Mouse (Mus musculus) liver, embryonic 15.5 days (tissue): Measurements from ENCODE around the gene Rpl21. TPM values are rescaled to one million over a fixed set of nuclear protein-coding genes. Genes with fewer than 3 reads are reported as not detected.

ENCODE experiments used
- ATAC-seq: fragments of 200-750 bp; cut with Nextera tagmentation; 2 replicates; pipeline ENCODE4 v1.8.0; 2017; ENCODE audit warnings: moderate number of reproducible peaks, mild to moderate bottlenecking, moderate library complexity; ENCODE audit not compliant: insufficient read depth
- H3K27ac ChIP-seq: fragments of 300-500 bp; sonication (generic); replicated peaks from 2 replicates; pipeline ENCODE4 v1.5.1; 2015; ENCODE audit warnings: mild to moderate bottlenecking, inconsistent platforms
- H3K27me3 ChIP-seq: fragments of 300-500 bp; sonication (generic); 2 replicates; pipeline ENCODE4 v1.6.1; 2015; ENCODE audit warnings: mild to moderate bottlenecking, inconsistent platforms
- H3K36me3 ChIP-seq: fragments of 300-500 bp; sonication (generic); replicated peaks from 2 replicates; pipeline ENCODE4 v1.6.1; 2015; ENCODE audit warnings: moderate library complexity, mild to moderate bottlenecking, inconsistent platforms
- H3K4me1 ChIP-seq: fragments of 300-500 bp; sonication (generic); replicated peaks from 2 replicates; pipeline ENCODE4 v1.6.1; 2015; ENCODE audit warnings: inconsistent platforms
- H3K4me2 ChIP-seq: fragments of 300-500 bp; sonication (generic); 2 replicates; pipeline ENCODE4 v1.6.1; 2015; ENCODE audit warnings: moderate library complexity, mild to moderate bottlenecking, inconsistent platforms
- H3K4me3 ChIP-seq: fragments of 300-500 bp; sonication (generic); replicated peaks from 2 replicates; pipeline ENCODE4 v1.5.1; 2015; ENCODE audit warnings: mild to moderate bottlenecking, inconsistent platforms
- H3K9ac ChIP-seq: fragments of 300-500 bp; sonication (generic); 2 replicates; pipeline ENCODE4 v1.6.1; 2015; ENCODE audit warnings: moderate library complexity, mild to moderate bottlenecking, inconsistent platforms
- H3K9me3 ChIP-seq: fragments of 300-500 bp; sonication (generic); replicated peaks from 2 replicates; pipeline ENCODE4 v1.6.1; 2016; ENCODE audit warnings: inconsistent platforms
- WGBS: fragments of 180-500 bp; shearing (Covaris S2); methylation state at CpG from one replicate; pipeline ENCODE4 v1.1.7; 2015; ENCODE audit warnings: mixed read lengths; ENCODE audit not compliant: insufficient replicate concordance; 5-methylcytosine and 5-hydroxymethylcytosine counted together
- polyA plus RNA-seq: library from polyadenylated mRNA; unstranded; fragments of >200 nt; fragmentation: Nextera tagmentation; extraction: Ambion mirVana; gene quantifications from 2 replicates; pipeline ENCODE4 v1.2.1, GENCODE M21; 2015

Gene Rpl21
- 224 and 276 TPM in 2 replicates for polyA plus RNA-seq

DNA sequence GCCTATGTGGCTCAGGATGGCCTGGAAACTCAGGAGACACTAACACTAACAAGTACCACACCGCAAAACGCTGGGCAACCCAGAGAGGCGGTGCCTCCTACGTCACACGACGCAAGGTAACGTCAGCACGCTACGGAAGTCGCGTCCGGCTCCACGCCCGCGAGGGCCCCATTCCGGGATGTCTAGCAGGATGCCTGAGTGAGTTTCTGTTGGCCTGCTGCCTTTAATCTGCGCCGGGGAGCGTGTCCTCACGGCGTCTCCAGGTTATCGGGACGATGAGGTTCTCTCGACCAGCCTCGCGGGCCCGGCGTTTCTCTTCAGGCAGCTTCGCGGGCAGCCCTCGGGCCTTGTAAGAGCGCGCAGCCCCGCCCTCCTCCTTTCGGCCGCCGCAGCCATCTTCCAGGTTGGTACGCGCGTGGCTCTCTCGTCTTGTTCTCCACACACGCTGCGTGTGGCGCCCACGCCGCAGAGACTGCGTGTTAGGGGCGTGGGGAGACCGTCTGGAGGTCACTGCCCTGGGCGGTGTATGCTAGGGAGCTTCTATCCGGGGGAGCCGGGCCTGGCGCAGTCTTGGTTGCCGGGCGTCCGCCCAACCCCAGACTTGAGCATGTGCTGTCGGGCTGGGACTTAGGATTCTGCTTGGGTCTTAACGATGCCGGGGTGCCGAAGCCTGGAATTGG, at the start of gene Rpl21:
Gene Rpl21, plus strand, starts transcription at position 122 of the 680 bp plus-strand sequence.
- Histone ChIP-seq H3K36me3 (peaks cover 40% of the 10 kb centered on the region), H3K27ac (peak within 1 kb of the TSS; percentile 93), H3K9ac (peak within 1 kb of the TSS; percentile 83), H3K4me2 (peak within 1 kb of the TSS; percentile 87), H3K4me3 (peak within 1 kb of the TSS; percentile 80), H3K27me3 (no peaks in the 10 kb centered on the region), H3K4me1 (peaks cover 52% of the 10 kb centered on the region), H3K9me3 (no peaks in the 10 kb centered on the region)
- WGBS: under 1% methylated on average over 60 of the region's 60 CpGs
- peak; percentile 97 for ATAC-seq

DNA sequence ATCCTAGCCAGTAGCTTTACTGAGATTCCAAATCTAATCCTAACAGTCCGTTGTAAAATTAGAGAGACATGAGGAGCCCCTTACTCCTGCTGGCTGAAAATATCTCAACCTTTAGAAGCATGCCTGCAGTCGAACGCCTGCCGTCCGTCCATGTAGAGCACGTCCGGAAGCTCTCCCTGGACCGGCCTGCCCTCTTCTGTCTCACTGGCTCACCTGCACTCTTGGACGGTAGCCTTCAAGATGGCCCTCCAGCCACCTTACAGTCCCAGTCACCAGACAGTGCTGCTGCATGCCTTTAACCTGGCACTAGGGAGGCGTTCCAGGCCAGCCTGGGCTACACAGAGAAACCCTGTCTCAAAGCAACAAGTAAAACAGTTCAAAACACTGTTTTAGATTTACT, 49.4 kb upstream of the Rpl21 start:
- H3K9me3 ChIP-seq: no peaks in the 10 kb centered on the region
- ATAC-seq: no peak
- no peaks in the 10 kb centered on the region for H3K27me3 ChIP-seq
- peaks cover 43% of the 10 kb centered on the region for H3K4me1 ChIP-seq
- 84% methylated on average over 10 of the region's 10 CpGs for WGBS
- H3K9ac ChIP-seq: no peak overlapping the region
- H3K36me3 ChIP-seq: 0 out of 2 replicates have a peak, but pooled peaks cover 4% of the 10 kb centered on the region
- no peak overlapping the region for H3K27ac ChIP-seq
- H3K4me3 ChIP-seq: no peak overlapping the region
- H3K4me2 ChIP-seq: no peak overlapping the region

DNA sequence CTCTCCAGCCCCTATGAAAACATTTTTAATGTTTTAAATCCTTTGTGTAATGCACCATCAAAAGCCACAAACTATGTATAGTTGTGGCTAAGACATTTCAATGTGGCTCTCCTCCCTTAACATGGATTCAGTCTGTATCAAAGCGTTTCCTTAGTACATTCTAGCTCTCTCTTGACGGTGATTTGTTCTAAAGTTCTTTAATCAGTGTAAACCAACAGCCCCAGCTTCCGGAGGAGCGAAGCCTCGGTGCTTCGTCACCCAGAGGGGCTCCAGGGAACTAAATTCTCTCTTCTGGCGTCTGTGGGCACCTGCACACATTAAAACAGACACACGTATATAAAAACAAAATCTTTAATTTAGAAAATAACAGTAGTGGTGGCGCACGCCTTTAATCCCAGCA, 48.8 kb upstream of the Rpl21 start:
- Histone ChIP-seq H3K27ac (no peak overlapping the region), H3K9ac (no peak overlapping the region), H3K27me3 (no peaks in the 10 kb centered on the region), H3K4me2 (no peak overlapping the region), H3K4me3 (no peak overlapping the region), H3K36me3 (0 out of 2 replicates have a peak, but pooled peaks cover 4% of the 10 kb centered on the region), H3K4me1 (peaks cover 45% of the 10 kb centered on the region), H3K9me3 (no peaks in the 10 kb centered on the region)
- no peak for ATAC-seq
- WGBS: 74% methylated on average over 10 of the region's 10 CpGs

DNA sequence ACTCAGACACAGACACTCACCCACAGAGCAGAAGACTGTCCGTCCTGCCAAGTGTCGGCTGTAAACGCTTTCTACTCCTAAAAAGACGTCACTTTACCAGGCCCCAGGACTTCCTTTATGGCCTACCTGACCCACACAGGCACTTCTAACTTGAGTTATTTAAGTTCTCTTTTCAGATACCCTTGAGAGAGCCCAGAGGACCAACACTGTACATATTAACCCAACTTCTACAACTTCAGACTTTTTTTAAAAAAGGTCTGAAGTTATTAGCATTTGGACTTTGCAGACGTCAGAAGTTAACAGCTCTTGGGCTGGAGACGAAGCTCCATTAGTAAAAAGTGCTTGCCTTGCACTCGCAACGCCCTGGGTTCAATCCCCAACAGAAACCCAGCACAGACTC, 46.6 kb upstream of the Rpl21 start:
- no peaks in the 10 kb centered on the region for H3K27me3 ChIP-seq
- H3K9ac ChIP-seq: no peak overlapping the region
- H3K4me2 ChIP-seq: no peak overlapping the region
- 0 out of 2 replicates have a peak, but pooled peaks cover 4% of the 10 kb centered on the region for H3K36me3 ChIP-seq
- no peak for ATAC-seq
- 67% methylated on average over 8 of the region's 8 CpGs for WGBS
- H3K4me1 ChIP-seq: peaks cover 46% of the 10 kb centered on the region
- no peaks in the 10 kb centered on the region for H3K9me3 ChIP-seq
- no peak overlapping the region for H3K27ac ChIP-seq
- no peak overlapping the region for H3K4me3 ChIP-seq

DNA sequence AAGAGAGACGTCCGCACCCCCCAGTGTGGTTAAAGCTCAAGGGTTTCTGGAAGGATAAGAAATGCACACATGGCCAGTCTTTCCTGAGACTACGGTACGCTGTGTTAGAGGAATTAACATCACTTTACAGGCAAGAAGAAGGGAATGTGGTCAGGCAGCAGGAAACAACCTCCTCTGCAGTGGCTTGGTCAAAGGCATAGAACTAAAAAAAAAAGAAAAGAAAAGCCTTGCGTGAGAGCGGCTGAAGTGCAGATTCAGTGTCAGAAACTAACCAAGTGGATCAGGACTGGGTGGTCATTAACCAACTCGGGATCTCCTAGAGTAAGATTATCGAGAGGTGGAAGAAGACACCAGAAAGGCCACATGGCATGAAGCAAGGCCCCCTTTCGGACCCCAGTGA, 43.3 kb upstream of the Rpl21 start:
- no peaks in the 10 kb centered on the region for H3K36me3 ChIP-seq
- no peak overlapping the region for H3K27ac ChIP-seq
- no peak overlapping the region for H3K4me2 ChIP-seq
- no peaks in the 10 kb centered on the region for H3K27me3 ChIP-seq
- no peak overlapping the region for H3K9ac ChIP-seq
- peaks cover 60% of the 10 kb centered on the region for H3K4me1 ChIP-seq
- ATAC-seq: no peak
- 32% methylated on average over 9 of the region's 9 CpGs for WGBS
- H3K9me3 ChIP-seq: no peaks in the 10 kb centered on the region
- H3K4me3 ChIP-seq: no peak overlapping the region

DNA sequence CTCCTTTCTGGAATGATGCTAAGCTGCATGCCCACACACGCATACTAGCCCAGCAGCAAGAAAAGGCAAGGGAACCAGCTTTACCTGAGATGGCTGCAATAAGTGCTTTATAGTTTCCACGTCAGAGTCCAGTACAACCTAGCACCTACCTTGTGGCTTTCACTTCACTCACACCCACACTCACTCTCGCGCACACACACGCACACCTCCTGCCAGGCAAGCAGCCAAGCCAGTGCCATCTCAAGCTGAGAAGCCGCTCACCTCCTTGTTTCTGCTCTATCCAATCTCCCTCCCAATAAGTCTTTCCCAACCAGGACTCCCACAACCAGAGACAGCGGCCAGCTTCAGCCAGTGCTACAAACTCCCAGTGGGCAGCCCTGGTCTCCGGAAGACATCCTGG, 41.7 kb upstream of the Rpl21 start:
- no peaks in the 10 kb centered on the region for H3K27me3 ChIP-seq
- 81% methylated on average over 8 of the region's 8 CpGs for WGBS
- H3K4me2 ChIP-seq: peak overlapping the region; percentile 15; the same call in 1 of the 2 replicates
- H3K4me3 ChIP-seq: no peak overlapping the region
- no peak overlapping the region for H3K27ac ChIP-seq
- no peaks in the 10 kb centered on the region for H3K9me3 ChIP-seq
- no peak overlapping the region for H3K9ac ChIP-seq
- no peak for ATAC-seq
- no peaks in the 10 kb centered on the region for H3K36me3 ChIP-seq
- peaks cover 71% of the 10 kb centered on the region for H3K4me1 ChIP-seq

DNA sequence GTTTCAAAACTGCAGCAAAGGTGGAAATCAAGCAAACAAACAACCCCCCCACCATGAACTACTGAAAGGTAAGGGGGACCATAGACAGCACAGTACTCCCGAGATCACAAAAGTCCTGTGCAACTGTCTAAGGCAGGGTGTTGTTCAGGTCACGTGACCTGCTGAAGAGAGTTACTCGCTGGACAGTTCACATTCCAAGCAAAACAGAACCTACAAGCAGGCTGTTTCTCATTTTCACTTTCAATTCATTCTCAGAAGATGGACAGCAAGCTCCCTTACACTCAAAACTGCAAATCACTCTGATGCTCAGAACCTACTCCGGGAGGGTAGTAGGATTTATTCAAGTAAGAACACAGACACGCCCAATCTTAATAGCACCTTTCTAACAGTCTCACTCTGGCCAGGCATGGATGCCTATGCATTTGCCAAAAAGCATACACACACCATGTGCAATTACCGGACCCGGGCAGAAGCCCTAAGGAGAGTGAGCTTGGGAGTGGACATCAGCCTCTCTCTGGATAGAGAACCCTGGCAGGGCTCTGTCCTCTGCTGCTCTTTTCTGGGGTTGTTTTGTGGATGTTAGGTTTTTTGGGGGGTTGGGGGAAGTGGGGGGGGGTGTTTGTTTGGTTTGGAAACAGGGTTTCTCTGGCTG, 40.4 kb upstream of the Rpl21 start:
- Histone ChIP-seq H3K27me3 (no peaks in the 10 kb centered on the region), H3K4me3 (0 out of 2 replicates have a peak overlapping the region, but pooled peaks have one; percentile 90), H3K36me3 (no peaks in the 10 kb centered on the region), H3K9ac (0 out of 2 replicates have a peak overlapping the region, but pooled peaks have one; percentile 9), H3K27ac (no peak overlapping the region; the same call in 1 of the 2 replicates), H3K4me1 (peaks cover 76% of the 10 kb centered on the region), H3K9me3 (no peaks in the 10 kb centered on the region), H3K4me2 (peak overlapping the region; percentile 95)
- 63% methylated on average over 7 of the region's 7 CpGs for WGBS
- no peak for ATAC-seq

DNA sequence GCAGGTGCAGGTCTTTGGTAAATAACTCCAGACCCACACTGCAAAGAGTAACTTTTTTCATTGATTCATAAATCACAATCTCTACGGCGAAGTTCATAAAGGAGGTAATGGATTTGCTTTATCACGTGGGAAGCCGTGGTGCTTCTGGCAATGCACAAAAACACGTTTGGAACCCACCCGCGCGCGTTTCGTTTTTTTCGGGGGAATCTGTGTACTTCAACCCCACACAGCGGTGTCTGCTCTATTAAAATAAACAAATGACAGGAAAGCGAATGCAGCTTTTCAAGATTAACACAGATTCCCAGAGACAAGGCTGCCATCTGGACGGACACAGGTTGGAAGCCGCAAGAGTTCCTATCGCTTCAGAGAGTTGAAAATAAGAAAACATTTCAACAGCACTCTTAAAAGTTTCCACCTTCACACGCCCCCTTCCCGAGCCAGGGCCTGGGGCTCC, 39.0 kb upstream of the Rpl21 start:
- H3K27ac ChIP-seq: peak overlapping the region; percentile 92
- H3K36me3 ChIP-seq: no peaks in the 10 kb centered on the region
- no peak for ATAC-seq
- H3K9me3 ChIP-seq: no peaks in the 10 kb centered on the region
- WGBS: 3% methylated on average over 18 of the region's 18 CpGs
- H3K9ac ChIP-seq: peak overlapping the region; percentile 90
- H3K4me2 ChIP-seq: peak overlapping the region; percentile 95
- H3K4me1 ChIP-seq: peaks cover 71% of the 10 kb centered on the region
- peak overlapping the region; percentile 90 for H3K4me3 ChIP-seq
- H3K27me3 ChIP-seq: no peaks in the 10 kb centered on the region

DNA sequence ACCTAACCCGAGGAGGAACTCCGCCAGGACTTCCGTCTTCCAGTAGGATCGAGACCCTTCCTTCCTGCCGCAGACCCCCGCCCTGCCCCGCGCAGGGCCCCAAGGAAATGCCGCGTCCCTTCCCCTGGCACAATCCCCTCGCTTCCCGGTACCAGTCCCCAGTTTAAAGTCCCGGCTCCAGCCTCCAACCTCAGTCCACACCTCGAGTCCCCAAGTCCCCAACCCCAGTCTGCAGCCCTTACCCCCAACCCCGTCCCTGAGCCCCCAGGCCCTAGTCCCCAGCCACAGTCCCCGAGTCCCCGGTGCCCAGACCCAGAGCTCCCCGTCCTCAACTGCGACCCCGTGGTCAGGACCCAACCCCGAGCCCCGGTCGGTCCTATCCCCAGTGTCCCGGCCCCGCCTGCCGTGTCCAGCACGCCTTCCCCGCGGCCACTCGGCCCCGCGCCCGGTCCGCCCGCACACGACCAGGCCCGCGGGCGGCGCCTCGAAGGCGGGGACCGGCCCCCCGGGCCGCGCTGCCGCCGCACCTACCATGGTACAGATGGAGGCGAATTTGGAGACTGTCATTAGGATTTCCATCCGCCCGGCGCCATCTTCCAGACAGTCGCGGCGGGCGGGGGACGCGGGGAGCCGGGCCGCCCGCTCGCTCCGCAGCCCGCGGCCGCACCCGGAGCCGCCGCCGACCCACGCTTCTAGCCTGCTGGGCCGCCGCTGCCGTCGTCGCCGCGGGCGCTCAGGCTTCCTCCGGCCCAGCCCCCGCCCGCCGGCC, 38.4 kb upstream of the Rpl21 start:
- H3K27me3 ChIP-seq: no peaks in the 10 kb centered on the region
- H3K4me3 ChIP-seq: peak overlapping the region; percentile 90
- WGBS: under 1% methylated on average over 83 of the region's 83 CpGs
- H3K4me1 ChIP-seq: peaks cover 69% of the 10 kb centered on the region
- H3K36me3 ChIP-seq: no peaks in the 10 kb centered on the region
- peak; percentile 59 for ATAC-seq
- H3K9ac ChIP-seq: peak overlapping the region; percentile 90
- peak overlapping the region; percentile 95 for H3K4me2 ChIP-seq
- H3K9me3 ChIP-seq: no peaks in the 10 kb centered on the region
- H3K27ac ChIP-seq: peak overlapping the region; percentile 92

DNA sequence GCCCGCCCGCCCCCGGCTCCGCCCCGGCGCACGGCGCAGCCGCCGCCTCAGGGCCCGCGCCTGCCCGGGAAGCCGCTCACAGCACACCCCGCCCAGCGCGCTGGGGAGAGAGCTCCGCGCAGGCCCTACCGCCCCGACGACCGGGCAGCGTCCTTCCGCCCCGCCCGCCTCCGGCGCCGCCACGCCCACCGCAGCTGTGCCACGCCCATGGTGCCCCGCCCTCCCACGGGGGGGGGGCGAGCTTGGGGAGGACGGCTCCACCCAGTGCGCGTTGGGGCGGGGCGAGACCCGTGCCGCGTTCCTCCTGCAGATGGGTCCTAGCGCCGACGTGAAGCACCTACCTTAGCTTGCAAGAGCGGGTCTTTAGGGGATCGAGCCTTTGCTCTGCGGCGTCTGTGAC, 37.8 kb upstream of the Rpl21 start, which contains the start of gene Usp12:
Gene Usp12, minus strand, starts transcription at position 154 of the 400 bp plus-strand sequence.
- under 1% methylated on average over 36 of the region's 51 CpGs for WGBS
- peak; percentile 99 for ATAC-seq
- H3K27ac ChIP-seq: peak within 1 kb of the TSS; percentile 92
- peaks cover 63% of the 10 kb centered on the region for H3K4me1 ChIP-seq
- H3K4me2 ChIP-seq: peak within 1 kb of the TSS; percentile 95
- no peaks in the 10 kb centered on the region for H3K27me3 ChIP-seq
- no peaks in the 10 kb centered on the region for H3K9me3 ChIP-seq
- H3K4me3 ChIP-seq: peak within 1 kb of the TSS; percentile 90
- peak within 1 kb of the TSS; percentile 90 for H3K9ac ChIP-seq
- H3K36me3 ChIP-seq: no peaks in the 10 kb centered on the region

DNA sequence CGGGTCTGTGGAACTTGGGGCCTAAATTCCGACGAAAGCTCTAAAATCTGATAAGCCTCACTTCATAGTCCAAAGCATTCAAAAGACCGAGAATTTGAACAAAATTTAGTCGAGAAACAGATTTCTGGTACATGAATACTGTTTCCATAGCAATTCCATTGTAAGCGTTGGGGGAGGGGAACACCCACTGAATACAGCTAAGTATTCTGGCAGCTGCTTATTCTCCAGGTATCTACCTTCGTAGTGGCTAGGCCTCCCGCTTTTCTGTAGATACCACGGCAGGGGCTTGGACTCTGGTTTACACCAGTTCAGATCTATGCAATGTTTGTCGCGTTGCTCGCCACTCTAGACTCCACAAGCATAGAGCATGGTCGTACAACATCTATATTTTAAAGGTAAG, 37.0 kb upstream of the Rpl21 start:
- Histone ChIP-seq H3K4me1 (peaks cover 57% of the 10 kb centered on the region), H3K4me2 (no peak overlapping the region), H3K36me3 (no peaks in the 10 kb centered on the region), H3K4me3 (no peak overlapping the region), H3K27ac (no peak overlapping the region), H3K27me3 (no peaks in the 10 kb centered on the region), H3K9me3 (no peaks in the 10 kb centered on the region), H3K9ac (no peak overlapping the region)
- WGBS: 74% methylated on average over 13 of the region's 13 CpGs
- no peak for ATAC-seq
